Mouse (Mus musculus) heart, adult 2 months (tissue): ENCODE measurements around the gene Gm10770.

Experiments used
- CTCF ChIP-seq: fragments of 200-600 bp; IDR thresholded peaks from 2 replicates; pipeline ENCODE4 v1.8.1; 2022; ENCODE audit warnings: antibody characterized with exemption, mild to moderate bottlenecking, moderate library complexity
- EP300 ChIP-seq: fragments of 200-500 bp; IDR thresholded peaks from 2 replicates; pipeline ENCODE4 v1.6.1; 2011; ENCODE audit warnings: low read depth, low read length, control low read depth; ENCODE audit not compliant: insufficient read depth

DNA sequence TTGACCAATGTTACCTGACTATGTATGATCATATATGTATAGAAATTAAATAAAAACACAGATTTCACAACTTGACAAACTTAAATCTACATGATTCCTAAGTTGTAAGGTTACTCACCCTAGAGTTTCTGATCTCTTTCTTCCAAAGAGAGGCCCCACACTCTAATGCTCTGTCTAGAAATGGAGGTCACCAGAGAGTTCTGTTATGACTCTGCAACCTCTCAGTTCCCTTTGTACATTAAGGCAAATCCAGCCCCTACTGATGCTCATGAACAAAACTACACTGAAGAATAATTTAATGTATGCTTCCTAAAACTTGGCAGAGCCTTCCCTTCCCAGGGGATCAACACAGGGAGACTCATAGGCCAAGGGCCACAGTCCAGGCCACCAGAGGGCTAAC, 12.8 kb downstream of the Gm10770 start:
- no peak for TF ChIP-seq CTCF
- no peak for TF ChIP-seq EP300
